Mouse (Mus musculus) bone marrow macrophage, adult 2 months (primary cell): Measurements from ENCODE around the gene Gid4. TPM values are rescaled to one million over a fixed set of nuclear protein-coding genes. Genes with fewer than 3 reads are reported as not detected.
A peak's percentile ranks its signal among the peaks of the same experiment; 100 is the strongest.

Experiments
- H3K27ac ChIP-seq: 2 replicates; pipeline ENCODE4 v1.5.1; 2012; ENCODE audit warnings: low read depth, low read length; ENCODE audit not compliant: insufficient read depth
- H3K4me1 ChIP-seq: 2 replicates; pipeline ENCODE4 v1.6.1; 2012; ENCODE audit warnings: low read length; ENCODE audit not compliant: control insufficient read depth, insufficient read depth
- H3K4me3 ChIP-seq: 2 replicates; pipeline ENCODE4 v1.5.1; 2012; ENCODE audit warnings: mild to moderate bottlenecking, low read length, moderate library complexity; ENCODE audit not compliant: insufficient read depth
- CTCF ChIP-seq: IDR thresholded peaks from 2 replicates; pipeline ENCODE4 v1.5.1; 2012; ENCODE audit warnings: low read depth, mild to moderate bottlenecking, low read length, moderate library complexity
- POLR2A ChIP-seq: IDR thresholded peaks from 2 replicates; pipeline ENCODE4 v1.6.1; 2012; ENCODE audit warnings: mild to moderate bottlenecking, low read depth, low read length, borderline replicate concordance
- polyA plus RNA-seq: library from polyadenylated mRNA; stranded (reverse); fragments of >200 nt; gene quantifications from 2 replicates; pipeline ENCODE4 v1.2.4, GENCODE M21; 2012; ENCODE audit not compliant: missing spikeins, insufficient read depth, insufficient read length

The Gid4 gene
- polyA plus RNA-seq, 1 experiment: 13.6 TPM

- TF ChIP-seq CTCF (no peak), POLR2A (no peak)
- Histone ChIP-seq H3K27ac (no peak overlapping the region), H3K4me3 (no peak overlapping the region), H3K4me1 (peaks cover 5% of the 10 kb centered on the region; the same call in 1 of the 2 replicates)
Measured at GRCm38 (mm10) chr11:60457973-60458372, 41.0 kb downstream of the Gid4 start.

- H3K4me1 ChIP-seq: no peaks in the 10 kb centered on the region
- no peak overlapping the region for H3K27ac ChIP-seq
- TF ChIP-seq CTCF (peak; percentile 75), POLR2A (no peak)
- H3K4me3 ChIP-seq: no peak overlapping the region
Measured at GRCm38 (mm10) chr11:60465943-60466380, 49.0 kb downstream of the Gid4 start.

DNA sequence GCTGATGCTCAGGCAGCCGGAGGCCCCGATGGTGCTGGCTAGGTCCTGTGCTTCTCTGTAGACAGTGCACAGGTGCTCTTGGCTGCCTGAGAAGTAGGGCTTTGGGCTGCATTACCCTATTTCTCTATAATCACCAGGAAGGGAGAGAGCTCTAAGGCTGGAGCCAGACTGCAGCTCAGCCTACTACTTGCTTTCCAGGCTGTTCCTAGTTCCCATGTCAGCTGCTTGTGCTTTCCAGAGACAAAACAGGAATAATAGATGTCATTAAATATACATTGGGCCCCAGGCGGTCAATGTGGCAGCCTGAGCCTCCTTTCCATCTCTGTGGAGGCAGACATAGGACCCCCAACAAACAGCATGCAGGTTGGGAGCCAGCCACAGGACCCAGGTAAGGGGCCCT lies 52.1 kb downstream of the Gid4 start, which contains the start of gene Myo15:
Gene Myo15 (plus strand): TSS at position 301 of the 400 bp plus-strand sequence.
- H3K4me3 ChIP-seq: no peak within 1 kb of the TSS
- TF ChIP-seq CTCF (no peak), POLR2A (no peak)
- no peaks in the 10 kb centered on the region for H3K4me1 ChIP-seq
- H3K27ac ChIP-seq: no peak within 1 kb of the TSS

DNA sequence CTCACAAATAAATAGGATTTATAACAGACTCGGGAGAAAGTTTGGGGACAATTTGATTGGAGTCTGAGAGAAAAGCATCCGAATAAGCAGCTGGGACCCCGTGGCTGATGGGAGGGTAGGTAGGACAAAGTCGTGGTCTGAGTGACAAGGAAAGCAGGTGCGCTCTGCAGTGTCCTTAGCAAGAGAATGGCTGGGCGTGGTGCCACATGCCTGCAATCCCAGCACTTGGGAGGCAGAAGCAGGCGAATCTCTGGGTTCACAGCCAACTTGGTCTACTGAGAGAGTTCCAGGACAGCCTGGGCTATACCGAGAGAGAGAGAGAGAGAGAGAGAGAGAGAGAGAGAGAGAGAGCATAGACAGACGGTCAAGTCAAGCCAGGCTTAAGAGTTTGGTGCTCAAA lies 53.8 kb downstream of the Gid4 start:
- no peak overlapping the region for H3K4me3 ChIP-seq
- no peak overlapping the region for H3K27ac ChIP-seq
- H3K4me1 ChIP-seq: no peaks in the 10 kb centered on the region
- TF ChIP-seq CTCF: no peak
- TF ChIP-seq POLR2A: no peak

DNA sequence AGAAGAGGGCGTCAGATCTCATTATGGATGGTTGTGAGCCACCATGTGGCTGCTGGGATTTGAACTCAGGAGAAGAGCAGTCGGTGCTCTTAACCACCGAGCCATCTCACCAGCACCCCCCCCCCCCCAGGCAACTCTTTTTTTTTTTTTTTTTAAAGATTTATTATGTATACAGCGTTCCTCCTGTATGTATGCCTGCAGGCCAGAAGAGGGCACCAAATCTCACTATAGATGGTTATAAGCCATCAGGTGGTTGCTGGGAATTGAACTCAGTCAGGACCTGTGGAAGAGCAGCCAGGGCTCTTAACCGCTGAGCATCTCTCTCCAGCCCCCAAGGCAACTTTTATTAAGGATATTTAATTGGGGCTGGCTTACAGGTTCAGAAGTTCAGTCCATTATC lies 57.6 kb downstream of the Gid4 start:
- Histone ChIP-seq H3K4me1 (no peaks in the 10 kb centered on the region), H3K27ac (no peak overlapping the region)
- TF ChIP-seq POLR2A: no peak
- no peak for TF ChIP-seq CTCF

GRCm38 (mm10) chr11:60475668-60476362 lies 58.9 kb downstream of the Gid4 start:
- TF ChIP-seq CTCF (no peak), POLR2A (no peak)
- no peaks in the 10 kb centered on the region for H3K4me1 ChIP-seq
- no peak overlapping the region for H3K27ac ChIP-seq
- H3K4me3 ChIP-seq: no peak overlapping the region

More for the DNA sequence above, 57.6 kb downstream of the Gid4 start:
- no peak overlapping the region for H3K4me3 ChIP-seq

GRCm38 (mm10) chr11:60478121-60478520 lies 61.2 kb downstream of the Gid4 start:
- Histone ChIP-seq H3K4me3 (no peak overlapping the region), H3K27ac (no peak overlapping the region), H3K4me1 (no peaks in the 10 kb centered on the region)
- TF ChIP-seq CTCF: no peak
- TF ChIP-seq POLR2A: no peak

- no peak overlapping the region for H3K27ac ChIP-seq
- no peak overlapping the region for H3K4me3 ChIP-seq
- no peaks in the 10 kb centered on the region for H3K4me1 ChIP-seq
- TF ChIP-seq CTCF: no peak
- no peak for TF ChIP-seq POLR2A
Measured at GRCm38 (mm10) chr11:60486267-60486666, 69.3 kb downstream of the Gid4 start.

DNA sequence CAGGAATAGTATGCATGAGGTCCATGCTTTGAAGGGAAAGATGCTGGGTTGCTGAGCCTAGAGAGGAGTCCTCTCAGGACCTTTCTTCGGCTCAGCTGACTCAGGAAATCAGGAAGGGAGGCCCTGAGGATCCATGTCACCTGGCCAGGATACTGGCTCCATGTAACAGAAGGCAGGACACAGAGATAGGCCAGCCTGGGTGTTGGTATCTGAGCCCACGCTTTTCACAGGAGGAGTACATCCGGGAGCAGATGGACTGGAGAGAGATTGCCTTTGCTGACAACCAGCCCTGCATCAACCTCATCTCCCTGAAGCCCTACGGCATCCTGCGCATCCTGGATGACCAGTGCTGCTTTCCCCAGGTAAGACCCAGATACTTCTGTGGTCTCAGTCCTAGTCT lies 75.8 kb downstream of the Gid4 start:
- Histone ChIP-seq H3K4me3 (no peak overlapping the region), H3K4me1 (no peaks in the 10 kb centered on the region), H3K27ac (no peak overlapping the region)
- TF ChIP-seq CTCF (no peak), POLR2A (no peak)

- TF ChIP-seq POLR2A: no peak
- H3K4me1 ChIP-seq: no peaks in the 10 kb centered on the region
- H3K4me3 ChIP-seq: no peak overlapping the region
- H3K27ac ChIP-seq: no peak overlapping the region
Measured at GRCm38 (mm10) chr11:60495692-60496091, 78.7 kb downstream of the Gid4 start.

Other genes starting within 250 kb of the Gid4 start
- 41.9 and 49.2 TPM in 2 replicates for gene Srebf1, start 194.6 kb upstream of the Gid4 start, polyA plus RNA-seq
- 18.1 and 20.4 TPM in 2 replicates for gene Tom1l2, start 64.2 kb upstream of the Gid4 start, polyA plus RNA-seq
- gene Drc3, start 63.8 kb upstream of the Gid4 start, polyA plus RNA-seq: 0.72 TPM in 1 of 2 replicates, not detected in the other
- gene Atpaf2, start 1.3 kb downstream of the Gid4 start, polyA plus RNA-seq: 18.1 and 20.3 TPM in 2 replicates
- gene Drg2, start 37.4 kb downstream of the Gid4 start, polyA plus RNA-seq: 27.7 and 30.8 TPM in 2 replicates
- gene Myo15, start 52.2 kb downstream of the Gid4 start, polyA plus RNA-seq: not detected in 2 replicates
- gene Alkbh5, start 119.2 kb downstream of the Gid4 start, polyA plus RNA-seq: 39.2 and 40.4 TPM in 2 replicates